8 mouse cellular contexts compared by ENCODE assay signal in genomic region chr5:43868711-43869600, GRCm38 (mm10). TPM values are rescaled to one million over a fixed set of nuclear protein-coding genes. Genes with fewer than 3 reads are reported as not detected.
DNase-seq lines count a peak whose midpoint lies in the region; ATAC-seq and TF ChIP-seq lines count a peak whose summit lies in the region.

No protein-coding gene starts in this region.

- peak; percentile 60 for ATAC-seq in embryonic facial prominence, embryonic 14.5 days (ENCODE audit: low read depth)
- ATAC-seq in heart, embryonic 15.5 days (replicated peaks; ENCODE audit: insufficient number of reproducible peaks, insufficient read depth, low FRiP score, low read depth): peak; percentile 66
- ATAC-seq in kidney, embryonic 16.5 days (ENCODE audit: low FRiP score, low TSS enrichment): peak; percentile 70
- peak; percentile 80 for ATAC-seq in lung, embryonic 16.5 days (ENCODE audit: low read depth)
- peak; percentile 28 for ATAC-seq in neutrophil, adult 5-6 weeks (ENCODE audit: extremely low read depth, insufficient number of reproducible peaks, low FRiP score, poor library complexity, severe bottlenecking)

- H3K4me2 ChIP-seq in CH12.LX (ENCODE audit: insufficient read depth, low read depth, poor library complexity, severe bottlenecking): peak overlapping the region; percentile 65
- H3K4me2 ChIP-seq in embryonic facial prominence, embryonic 14.5 days (ENCODE audit: low read depth, low read length): peak overlapping the region; percentile 72
- peak overlapping the region; percentile 74 for H3K4me2 ChIP-seq in heart, embryonic 15.5 days
- peak overlapping the region; percentile 75 for H3K4me2 ChIP-seq in kidney, embryonic 16.5 days (replicated peaks; ENCODE audit: low read depth, low read length)
- H3K4me2 ChIP-seq in lung, embryonic 16.5 days (ENCODE audit: low read depth, low read length): peak overlapping the region; percentile 66

- TF ChIP-seq EP300 in CH12.LX (IDR thresholded peaks at IDR 0.05; ENCODE audit: low read length): no peak

- in situ Hi-C loops in CH12.LX (cut with MboI; ENCODE audit: low pct_ligation_motif_present, low pct_unique_long_range_greater_than_20kb, low sequenced_read_pairs): no loop called here

- H3K79me2 ChIP-seq in CH12.LX (replicated peaks; ENCODE audit: control insufficient read depth, extremely low read depth, insufficient read depth, poor library complexity, severe bottlenecking): no peaks in the 10 kb centered on the region

- DNase-seq in CH12.LX (ENCODE audit: extremely low read depth): no peak
- DNase-seq in adrenal gland, postnatal 14 days: peak; percentile 50
- DNase-seq in embryonic facial prominence, embryonic 14.5 days (ENCODE audit: low spot score): peak; percentile 38
- peak; percentile 25 for DNase-seq in urinary bladder, adult 2 months (ENCODE audit: low spot score)

- H3K36me3 ChIP-seq in CH12.LX (replicated peaks in 1 of 2; ENCODE audit: control insufficient read depth in 1 of 2, insufficient read depth in 1 of 2, low read length in 1 of 2): no peaks in the 10 kb centered on the region
- H3K36me3 ChIP-seq in embryonic facial prominence, embryonic 14.5 days (ENCODE audit: control insufficient read depth, insufficient read depth, low read length): no peaks in the 10 kb centered on the region
- H3K36me3 ChIP-seq in heart, embryonic 15.5 days: no peaks in the 10 kb centered on the region
- H3K36me3 ChIP-seq in kidney, embryonic 16.5 days (ENCODE audit: insufficient read depth, low read length): no peaks in the 10 kb centered on the region
- no peaks in the 10 kb centered on the region for H3K36me3 ChIP-seq in lung, embryonic 16.5 days (ENCODE audit: control insufficient read depth, insufficient read depth, low read length)

- no peak for TF ChIP-seq CTCF in CH12.LX (conservative IDR thresholded peaks at IDR 0.05 in 1 of 2, IDR thresholded peaks at IDR 0.05 in 1 of 2; ENCODE audit: low read depth in 2 of 2, low read length in 2 of 2)

- no peak for TF ChIP-seq RAD21 in CH12.LX (IDR thresholded peaks at IDR 0.05; ENCODE audit: low read depth, low read length)

- H3K4me3 ChIP-seq in CH12.LX (replicated peaks in 1 of 3; ENCODE audit: low read depth in 2 of 3, low read length in 2 of 3, poor library complexity in 1 of 3): peak overlapping the region; percentile 42 to 71 (median 54)
- H3K4me3 ChIP-seq in embryonic facial prominence, embryonic 14.5 days (ENCODE audit: low read depth, low read length): peak overlapping the region; percentile 40
- peak overlapping the region; percentile 54 for H3K4me3 ChIP-seq in heart, embryonic 15.5 days
- H3K4me3 ChIP-seq in kidney, embryonic 16.5 days (ENCODE audit: low read length): peak overlapping the region; percentile 56
- peak overlapping the region; percentile 48 for H3K4me3 ChIP-seq in lung, embryonic 16.5 days (ENCODE audit: low read length)

- H3K4me1 ChIP-seq in CH12.LX (ENCODE audit: control insufficient read depth in 1 of 2, insufficient read depth in 2 of 2): peaks cover 5 to 35% of the 10 kb centered on the region in 2 experiments
- peaks cover 11% of the 10 kb centered on the region; the same call in 1 of the 2 replicates for H3K4me1 ChIP-seq in embryonic facial prominence, embryonic 14.5 days (ENCODE audit: control insufficient read depth, insufficient read depth, low read length)
- H3K4me1 ChIP-seq in heart, embryonic 15.5 days (replicated peaks): peaks cover 9% of the 10 kb centered on the region
- peaks cover 4% of the 10 kb centered on the region; the same call in 1 of the 2 replicates for H3K4me1 ChIP-seq in kidney, embryonic 16.5 days (ENCODE audit: insufficient read depth, low read length)
- H3K4me1 ChIP-seq in lung, embryonic 16.5 days (replicated peaks; ENCODE audit: control insufficient read depth, insufficient read depth, low read length): no peaks in the 10 kb centered on the region; the same call in 1 of the 2 replicates

- dilution Hi-C loops in CH12.LX (cut with MboI; ENCODE audit: extremely low pct_ligation_motif_present, extremely low pct_unique_long_range_greater_than_20kb, low sequenced_read_pairs): no loop called here

- no peak overlapping the region for H3K27ac ChIP-seq in CH12.LX (ENCODE audit: insufficient read depth, low read depth)
- H3K27ac ChIP-seq in embryonic facial prominence, embryonic 14.5 days (replicated peaks; ENCODE audit: low read depth, low read length): no peak overlapping the region; the same call in 1 of the 2 replicates
- peak overlapping the region; percentile 70 for H3K27ac ChIP-seq in heart, embryonic 15.5 days
- peak overlapping the region; percentile 78 for H3K27ac ChIP-seq in kidney, embryonic 16.5 days (ENCODE audit: low read length)
- peak overlapping the region; percentile 38 for H3K27ac ChIP-seq in lung, embryonic 16.5 days (ENCODE audit: low read length)

- H3K27me3 ChIP-seq in CH12.LX (replicated peaks): no peaks in the 10 kb centered on the region
- H3K27me3 ChIP-seq in embryonic facial prominence, embryonic 14.5 days (replicated peaks; ENCODE audit: control insufficient read depth, insufficient read depth, low read length): no peaks in the 10 kb centered on the region
- no peaks in the 10 kb centered on the region for H3K27me3 ChIP-seq in heart, embryonic 15.5 days
- H3K27me3 ChIP-seq in kidney, embryonic 16.5 days (ENCODE audit: insufficient read depth, low read length): no peaks in the 10 kb centered on the region
- H3K27me3 ChIP-seq in lung, embryonic 16.5 days (ENCODE audit: control insufficient read depth, insufficient read depth, low read depth, low read length): no peaks in the 10 kb centered on the region

- no peak for TF ChIP-seq POLR2A in CH12.LX (IDR thresholded peaks at IDR 0.05; ENCODE audit: low read depth, low read length)

- H3K9ac ChIP-seq in CH12.LX (ENCODE audit: insufficient read depth, low read depth): peak overlapping the region; percentile 50
- peak overlapping the region; percentile 61 for H3K9ac ChIP-seq in embryonic facial prominence, embryonic 14.5 days (ENCODE audit: low read depth, low read length)
- H3K9ac ChIP-seq in heart, embryonic 15.5 days: peak overlapping the region; percentile 48
- peak overlapping the region; percentile 73 for H3K9ac ChIP-seq in kidney, embryonic 16.5 days (replicated peaks; ENCODE audit: low read length)
- peak overlapping the region; percentile 61 for H3K9ac ChIP-seq in lung, embryonic 16.5 days (ENCODE audit: low read length)

- no peaks in the 10 kb centered on the region for H3K9me3 ChIP-seq in CH12.LX (replicated peaks; ENCODE audit: low read length)
- no peaks in the 10 kb centered on the region for H3K9me3 ChIP-seq in embryonic facial prominence, embryonic 14.5 days (ENCODE audit: control insufficient read depth, low read length)
- H3K9me3 ChIP-seq in heart, embryonic 15.5 days (replicated peaks): no peaks in the 10 kb centered on the region
- H3K9me3 ChIP-seq in kidney, embryonic 16.5 days (ENCODE audit: low read length): no peaks in the 10 kb centered on the region
- no peaks in the 10 kb centered on the region for H3K9me3 ChIP-seq in lung, embryonic 16.5 days (ENCODE audit: control insufficient read depth, low read length)

- 3% methylated on average over 27 of the region's 28 CpGs for WGBS in embryonic facial prominence, embryonic 14.5 days
- 2% methylated on average over 28 of the region's 28 CpGs for WGBS in heart, embryonic 15.5 days
- 4% methylated on average over 28 of the region's 28 CpGs for WGBS in kidney, embryonic 16.5 days
- WGBS in lung, embryonic 16.5 days: 3% methylated on average over 28 of the region's 28 CpGs

RNA-seq across cellular contexts. Expression of gene Cd38, which starts 0.6 kb away (rescaled TPM):
- total RNA-seq in CH12.LX (2012; rRNA removed): 2.9 and 3.3 TPM in 2 replicates
- total RNA-seq in CH12.LX (2014; rRNA removed): 1.5 and 1.7 TPM in 2 replicates
- polyA plus RNA-seq in CH12.LX (2012; ENCODE audit: insufficient read length, low read depth): 0.87 and 0.93 TPM in 2 replicates
- 16.8 and 19.0 TPM in 2 replicates for total RNA-seq in adrenal gland, postnatal 14 days (2021)
- polyA plus RNA-seq in embryonic facial prominence, embryonic 14.5 days (2014; fragmentation: Nextera tagmentation; extraction: Ambion mirVana): 7.8 and 9.1 TPM in 2 replicates
- polyA plus RNA-seq in heart, embryonic 15.5 days (2015; fragmentation: Nextera tagmentation; extraction: Ambion mirVana): 16.6 and 18.6 TPM in 2 replicates
- 35.3 and 37.7 TPM in 2 replicates for polyA plus RNA-seq in kidney, embryonic 16.5 days (2015; fragmentation: Nextera tagmentation; extraction: Ambion mirVana)
- 30.2 and 31.6 TPM in 2 replicates for polyA plus RNA-seq in lung, embryonic 16.5 days (2015; fragmentation: Nextera tagmentation; extraction: Ambion mirVana)
- 71.3 and 74.3 TPM in 2 replicates for total RNA-seq in neutrophil, adult 5-6 weeks (2017)
- polyA plus RNA-seq in urinary bladder, adult 2 months (2012; rRNA removed): 9.9 and 10.2 TPM in 2 replicates

RNA-seq across cellular contexts. Expression of gene Gm7879, which starts 44.0 kb away (rescaled TPM):
- 1.4 and 1.8 TPM in 2 replicates for total RNA-seq in CH12.LX (2012; rRNA removed)
- total RNA-seq in CH12.LX (2014; rRNA removed): 16.3 and 20.1 TPM in 2 replicates
- polyA plus RNA-seq in CH12.LX (2012; ENCODE audit: insufficient read length, low read depth): 1.0 TPM in 1 of 2 replicates, not detected in the other
- total RNA-seq in adrenal gland, postnatal 14 days (2021): 10.9 and 15.2 TPM in 2 replicates
- not detected in 2 replicates for polyA plus RNA-seq in embryonic facial prominence, embryonic 14.5 days (2014; fragmentation: Nextera tagmentation; extraction: Ambion mirVana)
- 0.27 and 0.39 TPM in 2 replicates for polyA plus RNA-seq in heart, embryonic 15.5 days (2015; fragmentation: Nextera tagmentation; extraction: Ambion mirVana)
- polyA plus RNA-seq in kidney, embryonic 16.5 days (2015; fragmentation: Nextera tagmentation; extraction: Ambion mirVana): 0.59 and 1.5 TPM in 2 replicates
- 0.68 and 1.2 TPM in 2 replicates for polyA plus RNA-seq in lung, embryonic 16.5 days (2015; fragmentation: Nextera tagmentation; extraction: Ambion mirVana)
- 2.6 and 3.2 TPM in 2 replicates for total RNA-seq in neutrophil, adult 5-6 weeks (2017)
- polyA plus RNA-seq in urinary bladder, adult 2 months (2012; rRNA removed): 0.49 and 0.80 TPM in 2 replicates

RNA-seq across cellular contexts. Expression of gene Fbxl5, which starts 47.5 kb away (rescaled TPM):
- total RNA-seq in CH12.LX (2012; rRNA removed) (20.5 and 20.9 TPM in 2 replicates), CH12.LX (2014; rRNA removed) (45.3 and 48.4 TPM in 2 replicates)
- 28.1 and 28.4 TPM in 2 replicates for polyA plus RNA-seq in CH12.LX (2012; ENCODE audit: insufficient read length, low read depth)
- total RNA-seq in adrenal gland, postnatal 14 days (2021): 49.5 and 55.5 TPM in 2 replicates
- 61.6 and 64.1 TPM in 2 replicates for polyA plus RNA-seq in embryonic facial prominence, embryonic 14.5 days (2014; fragmentation: Nextera tagmentation; extraction: Ambion mirVana)
- polyA plus RNA-seq in heart, embryonic 15.5 days (2015; fragmentation: Nextera tagmentation; extraction: Ambion mirVana): 42.6 and 47.0 TPM in 2 replicates
- 64.5 and 66.6 TPM in 2 replicates for polyA plus RNA-seq in kidney, embryonic 16.5 days (2015; fragmentation: Nextera tagmentation; extraction: Ambion mirVana)
- 72.5 and 73.5 TPM in 2 replicates for polyA plus RNA-seq in lung, embryonic 16.5 days (2015; fragmentation: Nextera tagmentation; extraction: Ambion mirVana)
- 724 and 727 TPM in 2 replicates for total RNA-seq in neutrophil, adult 5-6 weeks (2017)
- 45.2 and 48.5 TPM in 2 replicates for polyA plus RNA-seq in urinary bladder, adult 2 months (2012; rRNA removed)

RNA-seq across cellular contexts. Expression of gene Bst1, which starts 50.3 kb away (rescaled TPM):
- total RNA-seq in CH12.LX (2012; rRNA removed) (1.9 and 3.3 TPM in 2 replicates), CH12.LX (2014; rRNA removed) (4.7 and 4.8 TPM in 2 replicates)
- 8.9 and 9.9 TPM in 2 replicates for polyA plus RNA-seq in CH12.LX (2012; ENCODE audit: insufficient read length, low read depth)
- 1.3 and 3.9 TPM in 2 replicates for total RNA-seq in adrenal gland, postnatal 14 days (2021)
- polyA plus RNA-seq in embryonic facial prominence, embryonic 14.5 days (2014; fragmentation: Nextera tagmentation; extraction: Ambion mirVana): 0.14 and 0.47 TPM in 2 replicates
- polyA plus RNA-seq in heart, embryonic 15.5 days (2015; fragmentation: Nextera tagmentation; extraction: Ambion mirVana): 1.2 and 4.6 TPM in 2 replicates
- 0.47 and 1.4 TPM in 2 replicates for polyA plus RNA-seq in kidney, embryonic 16.5 days (2015; fragmentation: Nextera tagmentation; extraction: Ambion mirVana)
- 2.0 and 2.6 TPM in 2 replicates for polyA plus RNA-seq in lung, embryonic 16.5 days (2015; fragmentation: Nextera tagmentation; extraction: Ambion mirVana)
- total RNA-seq in neutrophil, adult 5-6 weeks (2017): 122 and 131 TPM in 2 replicates
- 3.0 and 3.3 TPM in 2 replicates for polyA plus RNA-seq in urinary bladder, adult 2 months (2012; rRNA removed)

Comparison
In these comparisons a context has a peak if more than half of its experiments do, and no peak if none do; other contexts are left out.
1. H3K27ac ChIP-seq: peak in heart, embryonic 15.5 days (single experiment), kidney, embryonic 16.5 days (single experiment) and lung, embryonic 16.5 days (single experiment); none in CH12.LX (single experiment) and embryonic facial prominence, embryonic 14.5 days (single experiment).
2. ATAC-seq: peak in every context shown above with its lines; median percentile 80 in lung, embryonic 16.5 days; 70 in kidney, embryonic 16.5 days; 66 in heart, embryonic 15.5 days; 60 in embryonic facial prominence, embryonic 14.5 days; 28 in neutrophil, adult 5-6 weeks.
3. Peak in every context shown above with its lines, with median percentiles within 50 percentile points of each other: H3K4me2 ChIP-seq, H3K4me3 ChIP-seq and H3K9ac ChIP-seq.